Mouse (Mus musculus) adrenal gland, adult (tissue): Measurements from ENCODE around the gene Frs2.
"Not testable (repeated sequence)": the region's sequence is repeated elsewhere in the genome, so short reads cannot be mapped to it uniquely, and the experiment has no call there.

Experiments used
- DNase-seq, 2 experiments: peaks; one replicate each; pipeline ENCODE4 v3.0.0; 2022 to 2023; ENCODE audit warnings: low spot score in 1 of 2; ENCODE audit not compliant: inconsistent age in 2 of 2

The Frs2 gene

GRCm38 (mm10) chr10:117049253-117049652 is 99.1 kb downstream of the Frs2 start:
- no peak for DNase-seq

GRCm38 (mm10) chr10:117045175-117046056 is 102.9 kb downstream of the Frs2 start, which contains the start of gene Lrrc10:
Gene Lrrc10 (plus strand): TSS chr10:117045341.
- no peak for DNase-seq

GRCm38 (mm10) chr10:117043497-117044166 is 104.7 kb downstream of the Frs2 start:
- not testable (repeated sequence) for DNase-seq

- DNase-seq = peak in 1 of 2 experiments; percentile 50
Observed at GRCm38 (mm10) chr10:117042295-117042694, 106.0 kb downstream of the Frs2 start.

- no peak for DNase-seq
Observed at GRCm38 (mm10) chr10:117040355-117040754, 108.0 kb downstream of the Frs2 start.

GRCm38 (mm10) chr10:117033785-117034184 is 114.5 kb downstream of the Frs2 start:
- DNase-seq = peak; percentile 83 to 94

- no peak for DNase-seq
Observed at GRCm38 (mm10) chr10:117031160-117031559, 117.2 kb downstream of the Frs2 start.

- DNase-seq = no peak
Observed at GRCm38 (mm10) chr10:117026176-117026575, 122.2 kb downstream of the Frs2 start.

- DNase-seq = not testable (repeated sequence)
Observed at GRCm38 (mm10) chr10:117025776-117026175, 122.6 kb downstream of the Frs2 start.

- DNase-seq = peak in 1 of 2 experiments; percentile 21
Observed at GRCm38 (mm10) chr10:117023693-117024092, 124.6 kb downstream of the Frs2 start.

GRCm38 (mm10) chr10:117021020-117021754 is 127.1 kb downstream of the Frs2 start:
- no peak for DNase-seq
